Mouse (Mus musculus) hindbrain, embryonic 15.5 days (tissue): ENCODE data around the gene Hdac7. TPM values are rescaled to one million over a fixed set of nuclear protein-coding genes. Genes with fewer than 3 reads are reported as not detected.

Experiments used
- ATAC-seq: fragments of 200-750 bp; cut with Nextera tagmentation; 2 replicates; pipeline ENCODE4 v1.8.0; 2017; ENCODE audit warnings: low read depth, moderate number of reproducible peaks, moderate TSS enrichment; ENCODE audit not compliant: low FRiP score
- H3K27ac ChIP-seq: fragments of 300-500 bp; sonication (generic); replicated peaks from 2 replicates; pipeline ENCODE4 v1.5.1; 2015; ENCODE audit warnings: mild to moderate bottlenecking, inconsistent platforms
- H3K27me3 ChIP-seq: fragments of 300-500 bp; sonication (generic); 2 replicates; pipeline ENCODE4 v1.6.1; 2015; ENCODE audit warnings: control low read depth, inconsistent platforms
- H3K36me3 ChIP-seq: fragments of 300-500 bp; sonication (generic); 2 replicates; pipeline ENCODE4 v1.6.1; 2015; ENCODE audit warnings: control low read depth, inconsistent platforms
- H3K4me1 ChIP-seq: fragments of 300-500 bp; sonication (generic); replicated peaks from 2 replicates; pipeline ENCODE4 v1.6.1; 2015; ENCODE audit warnings: control low read depth, inconsistent platforms
- H3K4me2 ChIP-seq: fragments of 300-500 bp; sonication (generic); 2 replicates; pipeline ENCODE4 v1.6.1; 2015; ENCODE audit warnings: moderate library complexity, mild to moderate bottlenecking, inconsistent platforms
- H3K4me3 ChIP-seq: fragments of 300-500 bp; sonication (generic); 2 replicates; pipeline ENCODE4 v1.5.1; 2015; ENCODE audit warnings: mild to moderate bottlenecking, inconsistent platforms
- H3K9ac ChIP-seq: fragments of 300-500 bp; sonication (generic); 2 replicates; pipeline ENCODE4 v1.6.1; 2015; ENCODE audit warnings: inconsistent platforms
- H3K9me3 ChIP-seq: fragments of 300-500 bp; sonication (generic); 2 replicates; pipeline ENCODE4 v1.6.1; 2016; ENCODE audit warnings: control low read depth, inconsistent platforms
- WGBS: fragments of 180-500 bp; shearing (Covaris S2); methylation state at CpG from one replicate; pipeline ENCODE4 v1.1.7; 2015; 5-methylcytosine and 5-hydroxymethylcytosine counted together
- polyA plus RNA-seq: library from polyadenylated mRNA; unstranded; fragments of >200 nt; fragmentation: Nextera tagmentation; extraction: Ambion mirVana; gene quantifications from 2 replicates; pipeline ENCODE4 v1.2.1, GENCODE M21; 2015

Hdac7 gene
- polyA plus RNA-seq, 1 experiment from 2014 or later, result 28.1 TPM

DNA sequence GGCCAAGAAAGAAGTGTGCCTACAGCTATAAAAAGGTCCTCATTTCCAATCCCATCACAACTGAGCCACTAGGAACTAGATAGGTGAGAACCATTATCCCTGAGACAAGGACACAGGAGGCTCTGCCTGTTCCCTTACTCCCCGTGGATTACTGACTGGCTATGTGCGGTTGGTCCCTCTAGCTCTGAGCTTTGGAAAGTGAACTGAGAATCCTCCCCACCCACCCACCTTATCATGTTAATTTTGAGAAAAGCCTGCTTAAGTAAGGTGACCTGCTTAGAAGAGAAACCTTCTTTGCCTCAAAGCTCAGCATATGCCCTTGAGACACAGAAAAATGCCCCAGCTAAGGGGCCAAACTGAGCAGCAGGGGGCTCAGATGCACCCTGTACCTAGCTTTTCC lies 14.9 kb downstream of the Hdac7 start:
- H3K9me3 ChIP-seq, result no peaks in the 10 kb centered on the region
- peak overlapping the region; percentile 99; the same call in 1 of the 2 replicates for H3K9ac ChIP-seq
- H3K4me2 ChIP-seq, result peak overlapping the region; percentile 84
- no peaks in the 10 kb centered on the region for H3K27me3 ChIP-seq
- ATAC-seq, result no peak
- peak overlapping the region; percentile 48; the same call in 1 of the 2 replicates for H3K27ac ChIP-seq
- no peaks in the 10 kb centered on the region for H3K36me3 ChIP-seq
- peak overlapping the region; percentile 90 for H3K4me3 ChIP-seq
- peaks cover 76% of the 10 kb centered on the region for H3K4me1 ChIP-seq
- WGBS, result 48% methylated on average over 2 of the region's 2 CpGs

DNA sequence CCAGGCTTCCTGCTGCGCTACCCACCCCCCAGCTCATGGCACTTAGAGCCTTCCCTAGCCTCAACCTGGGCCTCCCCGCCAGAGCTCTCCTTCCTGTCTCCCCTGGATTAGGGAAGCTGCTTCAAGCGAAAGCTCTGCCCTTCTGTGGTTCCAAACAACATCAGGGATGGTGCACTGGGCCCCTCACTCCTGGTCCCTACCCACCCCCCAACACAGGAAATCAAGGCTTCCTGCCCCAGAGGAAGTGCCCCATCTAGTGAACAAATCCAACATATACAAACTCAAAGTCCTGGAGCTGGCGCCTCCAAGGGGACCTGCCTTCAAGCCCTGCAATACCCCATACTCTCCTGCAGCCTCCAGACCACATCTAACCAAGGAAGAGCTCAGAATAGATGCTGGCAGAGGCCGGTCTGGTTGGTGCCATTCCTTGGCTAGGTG lies 15.4 kb downstream of the Hdac7 start:
- Histone ChIP-seq H3K27ac (peak overlapping the region; percentile 61; the same call in 1 of the 2 replicates), H3K4me2 (peak overlapping the region; percentile 84), H3K4me3 (0 out of 2 replicates have a peak overlapping the region, but pooled peaks have one; percentile 3), H3K9ac (0 out of 2 replicates have a peak overlapping the region, but pooled peaks have one; percentile 4), H3K4me1 (peaks cover 82% of the 10 kb centered on the region), H3K27me3 (no peaks in the 10 kb centered on the region), H3K9me3 (no peaks in the 10 kb centered on the region), H3K36me3 (no peaks in the 10 kb centered on the region)
- WGBS, result 68% methylated on average over 5 of the region's 5 CpGs
- no peak for ATAC-seq

DNA sequence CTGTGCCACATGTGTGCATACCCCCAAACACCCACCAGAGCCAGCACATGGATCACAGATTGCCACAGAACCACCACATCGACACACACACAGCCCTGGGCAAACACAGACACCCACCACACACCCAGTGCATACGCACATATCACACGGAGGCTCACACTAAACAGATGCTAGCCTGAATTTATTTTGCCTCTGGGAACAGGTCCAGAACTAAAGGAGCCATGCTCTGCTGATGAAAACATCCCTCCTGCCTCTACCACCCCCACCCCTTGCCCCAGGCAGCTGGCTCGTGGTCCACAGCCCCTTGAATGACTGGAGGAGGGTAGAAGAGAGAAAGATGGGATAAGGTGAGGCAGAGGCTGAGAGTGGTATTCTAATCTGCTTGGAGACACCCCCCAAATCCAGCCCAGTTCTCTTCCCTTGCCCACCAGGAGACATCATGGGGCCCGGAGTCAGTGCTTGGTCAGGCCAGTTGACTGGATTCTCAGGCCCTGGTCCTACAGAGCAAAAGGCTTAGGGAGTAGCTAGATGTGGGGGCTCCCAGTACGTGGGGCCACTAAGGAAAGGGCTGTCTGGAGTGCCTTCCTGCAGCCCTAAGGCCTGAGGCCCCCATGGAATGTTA lies 16.0 kb downstream of the Hdac7 start:
- 44% methylated on average over 6 of the region's 6 CpGs for WGBS
- Histone ChIP-seq H3K4me2 (peak overlapping the region; percentile 84), H3K27me3 (no peaks in the 10 kb centered on the region), H3K4me3 (0 out of 2 replicates have a peak overlapping the region, but pooled peaks have one; percentile 3), H3K36me3 (no peaks in the 10 kb centered on the region), H3K9ac (0 out of 2 replicates have a peak overlapping the region, but pooled peaks have one; percentile 4), H3K27ac (peak overlapping the region; percentile 61; the same call in 1 of the 2 replicates), H3K4me1 (peaks cover 86% of the 10 kb centered on the region), H3K9me3 (no peaks in the 10 kb centered on the region)
- ATAC-seq, result no peak

DNA sequence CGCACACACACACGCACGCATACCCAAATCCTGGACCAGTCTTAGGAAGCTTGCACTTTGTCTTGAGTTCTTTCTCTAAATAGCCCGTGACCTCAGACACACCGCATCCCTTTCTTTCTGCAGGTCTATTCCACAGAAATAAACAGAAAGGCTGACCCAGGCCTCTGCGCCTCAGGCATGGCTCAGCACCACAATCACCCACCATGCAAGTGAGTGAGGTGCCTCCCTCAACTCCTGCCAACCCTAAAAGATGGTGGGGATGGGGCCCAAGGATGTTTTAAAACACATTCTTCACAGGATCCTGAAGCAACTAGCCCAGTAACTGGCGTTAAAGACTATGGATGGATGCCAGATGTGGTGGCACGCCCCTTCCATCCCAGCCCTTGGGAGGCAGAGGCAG lies 16.9 kb downstream of the Hdac7 start:
- 86% methylated on average over 8 of the region's 8 CpGs for WGBS

DNA sequence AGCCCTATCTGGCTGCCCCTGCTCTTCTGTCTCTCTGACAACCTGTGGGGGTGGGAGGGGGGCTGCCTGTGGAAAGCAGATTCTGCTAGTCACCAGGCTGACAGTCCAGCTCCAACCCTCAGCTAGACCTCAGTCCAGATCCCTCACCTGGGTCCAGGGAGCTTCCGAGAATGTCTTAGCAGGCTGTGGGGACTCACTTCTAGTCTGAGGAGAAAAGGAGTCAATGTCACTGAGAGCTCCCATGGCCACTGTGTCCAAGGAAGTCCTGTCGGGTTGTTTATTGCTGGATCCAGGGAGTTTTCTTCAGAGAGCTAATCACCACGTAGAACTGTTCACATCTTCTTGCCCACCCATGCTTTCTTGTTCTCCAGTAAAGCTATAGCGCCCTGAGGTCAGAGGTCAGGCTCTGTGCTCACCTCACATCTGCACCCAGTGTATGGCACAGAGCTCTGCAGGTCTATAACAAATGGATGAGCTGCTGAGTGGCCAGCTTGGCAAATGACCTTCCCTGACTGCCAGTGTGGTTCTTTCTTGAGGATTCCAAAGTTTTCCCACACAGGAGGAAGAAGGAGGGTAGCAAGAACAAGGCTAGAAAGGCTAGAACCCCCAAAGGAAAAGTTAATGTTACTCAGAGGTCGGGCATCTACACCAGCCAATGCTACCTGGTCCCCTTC lies 17.6 kb downstream of the Hdac7 start:
- Histone ChIP-seq H3K4me2 (no peak overlapping the region), H3K9ac (no peak overlapping the region), H3K9me3 (no peaks in the 10 kb centered on the region), H3K27ac (no peak overlapping the region), H3K36me3 (no peaks in the 10 kb centered on the region), H3K27me3 (no peaks in the 10 kb centered on the region), H3K4me1 (peaks cover 84% of the 10 kb centered on the region), H3K4me3 (no peak overlapping the region)
- ATAC-seq, result no peak
- 72% methylated on average over 5 of the region's 5 CpGs for WGBS

More for the DNA sequence above, 16.9 kb downstream of the Hdac7 start:
- Histone ChIP-seq H3K36me3 (no peaks in the 10 kb centered on the region), H3K27ac (no peak overlapping the region), H3K9ac (no peak overlapping the region), H3K27me3 (no peaks in the 10 kb centered on the region), H3K4me3 (no peak overlapping the region), H3K4me1 (peaks cover 86% of the 10 kb centered on the region), H3K9me3 (no peaks in the 10 kb centered on the region), H3K4me2 (no peak overlapping the region)
- no peak for ATAC-seq

DNA sequence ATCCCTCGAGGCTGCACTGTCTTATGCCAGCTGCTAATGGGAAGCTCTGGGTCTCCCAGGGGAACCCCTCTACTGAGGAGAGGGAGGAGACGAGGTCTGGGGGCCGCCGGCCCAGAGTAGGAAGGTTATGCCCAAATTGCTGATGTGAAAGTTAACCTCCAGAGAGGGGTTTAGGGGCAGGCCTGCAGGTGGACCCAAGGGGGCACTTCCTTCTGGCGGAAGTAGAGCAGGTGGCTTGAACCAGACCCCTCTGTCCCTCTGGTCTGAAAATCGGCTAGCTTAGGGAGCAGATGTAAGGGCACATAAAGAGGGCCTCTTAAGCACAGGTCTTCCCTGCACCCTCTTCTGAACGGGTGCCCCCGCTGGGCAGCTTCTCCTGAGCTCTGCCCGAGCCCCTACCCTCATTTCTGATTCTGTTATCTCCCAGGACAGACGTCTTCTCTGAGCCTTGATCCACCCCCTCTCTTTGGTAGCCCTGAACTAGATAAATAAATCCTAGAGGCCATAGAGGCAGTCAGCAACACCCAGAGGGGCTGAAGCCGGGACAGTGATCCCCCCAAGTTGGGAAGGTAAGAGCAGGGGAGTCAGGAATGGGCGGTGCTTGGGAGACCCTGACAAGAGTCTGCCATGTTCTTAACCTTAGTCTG lies 18.2 kb downstream of the Hdac7 start:
- H3K27me3 ChIP-seq, result no peaks in the 10 kb centered on the region
- no peak for ATAC-seq

DNA sequence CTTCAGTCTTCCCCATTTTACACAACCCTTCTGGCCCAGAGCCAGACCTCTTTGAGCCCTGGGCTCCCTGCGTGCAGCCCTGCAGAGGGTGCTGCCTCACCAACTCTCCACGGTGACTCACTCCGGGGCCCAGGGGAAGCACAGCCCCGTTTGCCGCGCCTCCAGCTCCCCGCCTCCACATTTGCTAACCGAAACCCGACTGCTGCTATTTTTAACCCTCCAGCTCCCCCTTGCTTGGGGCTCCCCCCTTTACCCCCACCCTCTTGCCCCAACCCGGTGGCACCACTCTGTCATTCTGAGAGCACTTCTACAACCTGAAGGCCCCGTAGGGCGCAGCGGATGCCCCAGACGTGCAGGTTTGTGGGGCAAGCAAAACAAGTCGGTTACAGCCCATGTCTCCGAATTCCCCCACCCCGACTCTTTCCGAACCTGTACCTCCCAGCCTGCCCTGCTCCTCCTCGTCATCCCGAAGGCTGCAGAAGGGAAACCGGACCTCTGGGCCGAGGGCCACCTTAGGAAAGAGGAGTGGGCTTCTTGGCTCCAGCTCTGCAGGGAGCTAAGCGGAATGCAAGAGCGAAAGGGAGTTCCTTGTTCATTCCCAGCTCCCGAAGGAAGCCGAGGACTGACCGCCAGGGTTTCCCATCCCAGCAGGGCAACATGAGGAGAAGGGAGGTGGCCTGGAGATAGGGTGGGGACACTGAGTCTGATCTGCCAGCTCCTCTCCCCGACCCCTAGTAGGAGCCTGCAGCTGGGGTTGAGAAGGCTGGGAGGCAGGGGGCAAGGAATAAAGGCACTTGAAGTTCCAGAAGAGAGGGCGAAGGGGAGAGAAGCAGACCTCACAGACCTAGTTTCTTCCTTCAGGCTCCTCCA lies 19.0 kb downstream of the Hdac7 start:
- no peak for ATAC-seq
- Histone ChIP-seq H3K4me2 (peak overlapping the region; percentile 43), H3K9ac (peak overlapping the region; percentile 23; the same call in 1 of the 2 replicates), H3K36me3 (no peaks in the 10 kb centered on the region), H3K9me3 (no peaks in the 10 kb centered on the region), H3K4me1 (peaks cover 91% of the 10 kb centered on the region), H3K4me3 (peak overlapping the region; percentile 8), H3K27ac (peak overlapping the region; percentile 46; the same call in 1 of the 2 replicates), H3K27me3 (no peaks in the 10 kb centered on the region)
- WGBS, result 10% methylated on average over 29 of the region's 29 CpGs

More for the DNA sequence above, 18.2 kb downstream of the Hdac7 start:
- no peak overlapping the region for H3K27ac ChIP-seq
- no peaks in the 10 kb centered on the region for H3K36me3 ChIP-seq
- 38% methylated on average over 12 of the region's 12 CpGs for WGBS
- no peak overlapping the region for H3K4me3 ChIP-seq
- peak overlapping the region; percentile 43; the same call in 1 of the 2 replicates for H3K4me2 ChIP-seq
- H3K9ac ChIP-seq, result no peak overlapping the region
- H3K4me1 ChIP-seq, result peaks cover 90% of the 10 kb centered on the region
- no peaks in the 10 kb centered on the region for H3K9me3 ChIP-seq

DNA sequence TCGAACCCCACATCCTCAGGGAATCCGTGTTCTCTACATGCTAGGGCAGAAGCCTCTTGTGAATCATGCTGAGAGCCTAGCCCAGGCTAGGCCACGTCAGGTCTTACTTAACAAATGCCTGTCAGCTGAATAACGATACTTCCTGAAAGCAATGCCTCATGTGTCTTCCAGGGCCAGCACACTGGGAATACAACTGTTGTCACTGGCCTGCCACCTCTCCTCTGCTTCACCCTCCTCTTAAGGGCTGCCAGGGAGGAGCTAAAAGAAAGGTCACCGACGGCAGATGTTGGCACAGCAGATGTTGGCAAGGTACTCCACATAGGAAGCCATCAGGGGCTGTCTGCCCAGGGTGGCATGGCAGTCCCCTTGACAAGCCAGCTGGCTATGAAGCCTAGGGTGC lies 20.3 kb downstream of the Hdac7 start:
- 66% methylated on average over 6 of the region's 6 CpGs for WGBS
- H3K9ac ChIP-seq, result no peak overlapping the region
- H3K9me3 ChIP-seq, result no peaks in the 10 kb centered on the region
- H3K4me1 ChIP-seq, result peaks cover 79% of the 10 kb centered on the region
- H3K4me2 ChIP-seq, result no peak overlapping the region
- H3K27me3 ChIP-seq, result no peaks in the 10 kb centered on the region
- no peak overlapping the region for H3K4me3 ChIP-seq
- H3K36me3 ChIP-seq, result no peaks in the 10 kb centered on the region
- no peak for ATAC-seq
- H3K27ac ChIP-seq, result no peak overlapping the region

DNA sequence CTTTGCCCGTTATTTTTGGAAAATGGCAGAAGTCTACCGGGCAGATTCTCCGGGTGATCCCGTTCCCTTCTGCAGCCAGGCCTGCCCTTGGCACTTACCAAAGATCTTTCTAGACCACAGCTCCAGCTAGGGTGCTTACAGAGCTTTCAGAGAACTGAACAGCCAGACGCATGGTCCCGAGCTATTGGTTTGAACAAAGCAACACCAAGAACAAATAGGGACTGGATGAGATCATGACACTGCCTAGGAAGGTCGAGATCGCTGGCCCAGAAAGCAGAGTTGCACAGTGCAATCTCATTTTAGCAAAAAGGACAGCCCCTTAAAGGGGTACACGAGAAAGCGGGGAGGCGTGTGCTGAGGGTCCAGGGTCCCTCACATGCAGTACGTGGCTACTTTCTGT lies 20.8 kb downstream of the Hdac7 start:
- H3K36me3 ChIP-seq, result no peaks in the 10 kb centered on the region
- no peak overlapping the region for H3K9ac ChIP-seq
- no peaks in the 10 kb centered on the region for H3K27me3 ChIP-seq
- H3K9me3 ChIP-seq, result no peaks in the 10 kb centered on the region
- WGBS, result 55% methylated on average over 12 of the region's 12 CpGs
- H3K4me2 ChIP-seq, result no peak overlapping the region
- peaks cover 73% of the 10 kb centered on the region for H3K4me1 ChIP-seq
- no peak for ATAC-seq
- H3K4me3 ChIP-seq, result no peak overlapping the region
- H3K27ac ChIP-seq, result no peak overlapping the region; the same call in 1 of the 2 replicates

DNA sequence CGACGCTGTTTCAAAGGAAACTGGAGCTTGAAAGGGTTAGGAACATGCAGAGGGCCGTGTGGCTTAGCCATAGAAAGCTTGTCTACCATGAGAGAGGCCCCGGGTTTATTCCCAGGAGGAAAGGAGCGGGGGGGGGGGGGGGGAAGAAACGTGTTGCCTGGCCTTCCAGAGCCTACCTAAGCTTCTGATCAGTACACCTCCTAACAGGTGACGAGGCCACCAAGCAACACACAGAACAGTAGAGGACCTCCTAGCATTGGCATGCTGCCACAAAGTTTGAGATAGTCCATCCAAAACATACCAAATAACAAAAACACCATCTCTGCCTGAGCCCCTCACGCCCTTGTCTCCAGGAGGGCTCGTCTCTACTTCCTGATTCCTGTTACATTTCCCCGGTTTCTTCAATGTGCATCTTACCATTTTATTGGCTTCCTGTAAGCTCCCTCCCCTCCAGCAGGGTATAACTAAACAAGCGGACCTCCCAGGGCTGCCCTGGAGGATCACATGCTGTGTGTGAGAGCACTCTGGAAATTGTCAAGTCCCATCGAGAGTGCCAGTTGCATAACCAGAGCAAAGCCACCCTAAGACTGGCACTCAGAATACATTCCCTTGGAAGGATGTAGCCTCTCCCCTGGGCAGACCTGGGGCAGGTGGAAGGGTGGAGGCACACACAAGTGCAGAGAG lies 21.6 kb downstream of the Hdac7 start:
- Histone ChIP-seq H3K27me3 (no peaks in the 10 kb centered on the region), H3K9ac (no peak overlapping the region), H3K36me3 (no peaks in the 10 kb centered on the region), H3K9me3 (no peaks in the 10 kb centered on the region), H3K4me1 (peaks cover 67% of the 10 kb centered on the region), H3K4me2 (no peak overlapping the region), H3K27ac (0 out of 2 replicates have a peak overlapping the region, but pooled peaks have one; percentile 2), H3K4me3 (no peak overlapping the region)
- 49% methylated on average over 12 of the region's 12 CpGs for WGBS
- no peak for ATAC-seq

DNA sequence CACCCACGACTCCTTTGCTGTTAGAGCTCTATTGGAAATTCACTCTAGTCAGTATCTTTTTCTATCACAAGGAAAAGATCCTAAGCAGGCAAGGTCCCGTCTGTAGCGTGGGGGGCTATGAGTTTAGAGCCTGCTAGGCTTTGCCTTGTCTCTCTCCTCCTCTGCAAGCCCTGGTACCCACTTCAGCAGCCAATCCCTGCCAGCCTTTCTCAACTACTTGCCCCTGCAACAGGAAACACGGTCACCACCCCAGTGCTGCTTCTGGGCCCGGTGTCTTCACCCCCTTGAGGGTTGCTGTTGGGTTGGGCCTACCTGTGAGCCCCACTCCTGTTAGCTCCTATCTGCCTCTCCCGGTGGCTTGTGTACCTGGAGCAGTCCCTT lies 22.3 kb downstream of the Hdac7 start:
- Histone ChIP-seq H3K4me2 (no peak overlapping the region), H3K36me3 (no peaks in the 10 kb centered on the region), H3K4me3 (no peak overlapping the region), H3K9me3 (no peaks in the 10 kb centered on the region), H3K27me3 (no peaks in the 10 kb centered on the region), H3K9ac (no peak overlapping the region), H3K4me1 (peaks cover 62% of the 10 kb centered on the region), H3K27ac (no peak overlapping the region)
- WGBS, result 78% methylated on average over 6 of the region's 6 CpGs
- ATAC-seq, result no peak
